Mouse (Mus musculus): ENCODE data around the gene Fndc5.

Gene Fndc5

GRCm38 (mm10) chr4:129145943-129146342 is 9.1 kb downstream of the Fndc5 start:
- no peak for DNase-seq (ENCODE audit: low read depth, low spot score)

- DNase-seq (ENCODE audit: low read depth, low spot score) = no peak
Measured at GRCm38 (mm10) chr4:129146392-129146791, 9.6 kb downstream of the Fndc5 start.

GRCm38 (mm10) chr4:129147552-129148103 is 10.8 kb downstream of the Fndc5 start:
- no peak for DNase-seq (ENCODE audit: low read depth, low spot score)

- no peak for DNase-seq (ENCODE audit: low read depth, low spot score)
Measured at GRCm38 (mm10) chr4:129149321-129149720, 12.5 kb downstream of the Fndc5 start.

- no peak for DNase-seq (ENCODE audit: low read depth, low spot score)
Measured at GRCm38 (mm10) chr4:129151276-129151811, 14.5 kb downstream of the Fndc5 start.

GRCm38 (mm10) chr4:129157541-129157940 is 20.7 kb downstream of the Fndc5 start:
- no peak for DNase-seq (ENCODE audit: low read depth, low spot score)

- DNase-seq (ENCODE audit: low read depth, low spot score) = no peak
Measured at GRCm38 (mm10) chr4:129158549-129158948, 21.8 kb downstream of the Fndc5 start.

GRCm38 (mm10) chr4:129161076-129161475 is 24.3 kb downstream of the Fndc5 start:
- no peak for DNase-seq (ENCODE audit: low read depth, low spot score)

GRCm38 (mm10) chr4:129161581-129162255 is 24.9 kb downstream of the Fndc5 start:
- no peak for DNase-seq (ENCODE audit: low read depth, low spot score)

- no peak for DNase-seq (ENCODE audit: low read depth, low spot score)
Measured at GRCm38 (mm10) chr4:129172529-129172928, 35.7 kb downstream of the Fndc5 start.

- DNase-seq (ENCODE audit: low read depth, low spot score) = no peak
Measured at GRCm38 (mm10) chr4:129179560-129179959, 42.8 kb downstream of the Fndc5 start.

- no peak for DNase-seq (ENCODE audit: low read depth, low spot score)
Measured at GRCm38 (mm10) chr4:129188041-129188659, 51.4 kb downstream of the Fndc5 start.

GRCm38 (mm10) chr4:129188803-129189541 is 52.2 kb downstream of the Fndc5 start:
- peak; percentile 43 for DNase-seq (ENCODE audit: low read depth, low spot score)

- DNase-seq (ENCODE audit: low read depth, low spot score) = peak; percentile 98
Measured at GRCm38 (mm10) chr4:129189542-129190519, 53.0 kb downstream of the Fndc5 start, which contains the start of the genes S100pbp and Yars. TSS of gene S100pbp (minus strand) at chr4:129189727. TSS of gene Yars (plus strand) at chr4:129189760.

- DNase-seq (ENCODE audit: low read depth, low spot score) = no peak
Measured at GRCm38 (mm10) chr4:129190538-129190937, 53.7 kb downstream of the Fndc5 start.

GRCm38 (mm10) chr4:129191691-129192090 is 54.9 kb downstream of the Fndc5 start:
- DNase-seq (ENCODE audit: low read depth, low spot score) = no peak
